Mouse (Mus musculus): ENCODE data around the gene Cnnm2.
"Not testable (repeated sequence)": the region's sequence is repeated elsewhere in the genome, so short reads cannot be mapped to it uniquely, and the experiment has no call there.

DNA sequence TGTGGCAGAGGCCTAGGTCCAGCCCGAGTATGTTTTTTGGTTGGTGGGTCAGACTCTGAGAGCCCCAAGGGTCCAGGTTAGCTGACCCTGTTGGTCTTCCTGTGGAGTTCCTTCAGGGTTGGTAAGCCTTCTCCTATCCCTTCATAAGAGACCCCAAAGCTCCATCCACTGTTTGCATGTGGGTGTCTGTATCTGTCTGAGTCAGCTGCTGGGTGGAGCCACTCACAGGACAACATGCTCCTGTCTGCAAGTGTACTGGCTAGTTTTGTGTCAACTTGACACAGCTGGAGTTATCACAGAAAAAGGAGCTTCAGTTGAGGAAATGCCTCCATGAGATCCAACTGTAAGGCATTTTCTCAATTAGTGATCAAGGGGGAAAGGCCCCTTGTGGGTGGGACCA is 17.7 kb downstream of the Cnnm2 start:
- not testable (repeated sequence) for TF ChIP-seq GATA1 (IDR thresholded peaks at IDR 0.05; ENCODE audit: borderline replicate concordance, low read length); POLR2AphosphoS5 (IDR thresholded peaks at IDR 0.05; ENCODE audit: insufficient replicate concordance, low read depth, low read length); CTCF (IDR thresholded peaks at IDR 0.05; ENCODE audit: low read depth, low read length)
